Mouse (Mus musculus): Measurements from ENCODE around the gene Thsd7a.

- TF ChIP-seq CTCF (IDR thresholded peaks at IDR 0.05; ENCODE audit: low read depth, low read length) (no peak), POLR2A (IDR thresholded peaks at IDR 0.05; ENCODE audit: extremely low read depth, insufficient read depth, low read length) (no peak)
Observed at GRCm38 (mm10) chr6:12749531-12750210, 461 bp upstream of the Thsd7a start.
